9 mouse cellular contexts compared by ENCODE assay signal in the genomic region with DNA sequence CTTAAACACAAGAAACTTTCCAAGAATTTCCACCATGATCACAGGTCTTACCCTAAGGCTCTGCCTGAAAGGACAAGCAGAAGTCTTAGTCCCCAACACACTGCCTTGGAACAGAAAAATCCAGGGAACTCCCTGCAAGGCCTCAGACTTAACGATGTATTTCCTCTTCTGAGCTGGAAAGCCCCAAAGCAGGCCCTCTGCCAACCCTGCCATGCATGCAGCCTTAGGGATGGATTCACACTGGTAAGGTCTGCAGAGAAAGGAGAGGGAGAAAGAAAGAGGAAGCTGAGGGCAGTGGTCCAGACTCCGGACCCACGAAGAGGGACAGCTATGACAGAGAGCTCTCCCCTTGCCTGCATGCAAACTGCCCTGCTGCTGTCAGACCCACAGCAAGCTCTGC. TPM values are rescaled to one million over a fixed set of nuclear protein-coding genes. Genes with fewer than 3 reads are reported as not detected.
DNase-seq lines count a peak whose midpoint lies in the region; ATAC-seq lines count a peak whose summit lies in the region.
"Had no signal": no experiment of that assay in that cellular context is flagged by ENCODE, and none has a peak within 500 bp of the region (broad histone marks: within the 10 kb centered on the region; RNA-seq: fewer than 3 reads in every experiment).

No protein-coding gene starts in this region.

- no peaks in the 10 kb centered on the region for H3K9me3 ChIP-seq in hindbrain, embryonic 15.5 days
- no peaks in the 10 kb centered on the region for H3K9me3 ChIP-seq in liver, embryonic 12.5 days (replicated peaks)

- H3K27me3 ChIP-seq in hindbrain, embryonic 15.5 days: peaks cover 4% of the 10 kb centered on the region; the same call in 1 of the 2 replicates
- H3K27me3 ChIP-seq in liver, embryonic 12.5 days (replicated peaks): peaks cover 36% of the 10 kb centered on the region
- H3K27me3 ChIP-seq in splenic B cell, adult 2 months (ENCODE audit: control insufficient read depth, insufficient read depth, low read length, poor library complexity, severe bottlenecking): no peaks in the 10 kb centered on the region

- H3K4me3 ChIP-seq in hindbrain, embryonic 15.5 days: peak overlapping the region; percentile 98
- no peak overlapping the region for H3K4me3 ChIP-seq in liver, embryonic 12.5 days

- H3K36me3 ChIP-seq in hindbrain, embryonic 15.5 days: no peaks in the 10 kb centered on the region
- H3K36me3 ChIP-seq in liver, embryonic 12.5 days: no peaks in the 10 kb centered on the region
- no peaks in the 10 kb centered on the region for H3K36me3 ChIP-seq in splenic B cell, adult 2 months (ENCODE audit: control insufficient read depth, insufficient read depth, low read length, poor library complexity, severe bottlenecking)

- H3K4me2 ChIP-seq in hindbrain, embryonic 15.5 days: peak overlapping the region; percentile 80
- peak overlapping the region; percentile 95 for H3K4me2 ChIP-seq in liver, embryonic 12.5 days

- peak; percentile 0; the same call in 1 of the 2 replicates for ATAC-seq in hindbrain, embryonic 15.5 days (ENCODE audit: low FRiP score, low read depth)
- no peak for ATAC-seq in liver, embryonic 12.5 days

- H3K4me1 ChIP-seq in hindbrain, embryonic 15.5 days (replicated peaks): peaks cover 52% of the 10 kb centered on the region
- H3K4me1 ChIP-seq in liver, embryonic 12.5 days: peaks cover 32% of the 10 kb centered on the region

- peak; percentile 29 for DNase-seq in adrenal gland, postnatal 14 days
- no peak for DNase-seq in adrenal gland, postnatal 4 days (ENCODE audit: low spot score in 2 of 2)
- peak; percentile 10 to 29 for DNase-seq in spleen, postnatal 36 days (ENCODE audit: low spot score in 2 of 2)
- no peak for DNase-seq in spleen, adult 12 weeks (ENCODE audit: low spot score)
- peak; percentile 6 for DNase-seq in splenic B cell, adult 2 months (ENCODE audit: low read depth, low spot score)
- no peak for DNase-seq in gastrocnemius, adult 8-10 months (ENCODE audit: low spot score in 2 of 2)

- H3K9ac ChIP-seq in hindbrain, embryonic 15.5 days: 0 out of 2 replicates have a peak overlapping the region, but pooled peaks have one; percentile 8
- H3K9ac ChIP-seq in liver, embryonic 12.5 days: no peak overlapping the region

- H3K27ac ChIP-seq in hindbrain, embryonic 15.5 days (replicated peaks): peak overlapping the region; percentile 60
- H3K27ac ChIP-seq in liver, embryonic 12.5 days: 0 out of 2 replicates have a peak overlapping the region, but pooled peaks have one; percentile 30
- H3K27ac ChIP-seq: macrophage had no signal

- 43% methylated on average over 3 of the region's 3 CpGs for WGBS in hindbrain, embryonic 15.5 days
- 25% methylated on average over 3 of the region's 3 CpGs for WGBS in liver, embryonic 12.5 days (ENCODE audit: insufficient replicate concordance)

RNA-seq across cellular contexts. Expression of a gene that starts 2.2 kb away (rescaled TPM):
- 17.2 and 19.4 TPM in 2 replicates for total RNA-seq in adrenal gland, postnatal 14 days (2021)
- 10 to 100 TPM; 24.7 to 28.4 TPM for total RNA-seq in adrenal gland, postnatal 4 days (2021)
- 33.9 and 36.0 TPM in 2 replicates for polyA plus RNA-seq in hindbrain, embryonic 15.5 days (2015; fragmentation: Nextera tagmentation; extraction: Ambion mirVana)
- 4.2 and 4.7 TPM in 2 replicates for polyA plus RNA-seq in liver, embryonic 12.5 days (2016; fragmentation: Nextera tagmentation; extraction: Ambion mirVana)
- total RNA-seq in gastrocnemius, adult 8-10 months (2022): 10 to 100 TPM; 10.6 to 14.2 (median 11.2) TPM

Comparison
In these comparisons a context has a peak if more than half of its experiments do, and no peak if none do; other contexts are left out.
1. DNase-seq: peak in adrenal gland, postnatal 14 days (single experiment), spleen, postnatal 36 days (2 of 2) and splenic B cell, adult 2 months (single experiment); none in adrenal gland, postnatal 4 days (0 of 2), spleen, adult 12 weeks (single experiment) and gastrocnemius, adult 8-10 months (0 of 2).